Mouse (Mus musculus) gastrocnemius, adult 2 months (tissue): Measurements from ENCODE around the gene B430306N03Rik. TPM values are rescaled to one million over a fixed set of nuclear protein-coding genes. Genes with fewer than 3 reads are reported as not detected.
"Not testable (repeated sequence)": the region's sequence is repeated elsewhere in the genome, so short reads cannot be mapped to it uniquely, and the experiment has no call there.

ENCODE experiments used
- DNase-seq: peaks from one replicate; pipeline ENCODE4 v3.0.0; 2022
- H3K27ac ChIP-seq: fragments of 200-600 bp; 2 replicates; pipeline ENCODE4 v1.8.1; 2022; ENCODE audit warnings: mild to moderate bottlenecking
- H3K4me3 ChIP-seq: fragments of 200-600 bp; 2 replicates; pipeline ENCODE4 v1.8.1; 2022; ENCODE audit warnings: mild to moderate bottlenecking, moderate library complexity
- CTCF ChIP-seq: fragments of 200-600 bp; IDR thresholded peaks from 2 replicates; pipeline ENCODE4 v1.8.1; 2022; ENCODE audit warnings: antibody characterized with exemption, mild to moderate bottlenecking, moderate library complexity
- intact Hi-C: fragments of 180-260 bp; cut with DNase I; formaldehyde crosslinking; loops from one replicate; pipeline ENCODE4 v1.15.1; 2025
- total RNA-seq, 2 experiments: library from RNA; stranded (reverse); gene quantifications; 2 replicates each; pipeline ENCODE4 v1.2.3; 2021

B430306N03Rik gene
- total RNA-seq, 2 experiments from 2014 or later = not detected

DNA sequence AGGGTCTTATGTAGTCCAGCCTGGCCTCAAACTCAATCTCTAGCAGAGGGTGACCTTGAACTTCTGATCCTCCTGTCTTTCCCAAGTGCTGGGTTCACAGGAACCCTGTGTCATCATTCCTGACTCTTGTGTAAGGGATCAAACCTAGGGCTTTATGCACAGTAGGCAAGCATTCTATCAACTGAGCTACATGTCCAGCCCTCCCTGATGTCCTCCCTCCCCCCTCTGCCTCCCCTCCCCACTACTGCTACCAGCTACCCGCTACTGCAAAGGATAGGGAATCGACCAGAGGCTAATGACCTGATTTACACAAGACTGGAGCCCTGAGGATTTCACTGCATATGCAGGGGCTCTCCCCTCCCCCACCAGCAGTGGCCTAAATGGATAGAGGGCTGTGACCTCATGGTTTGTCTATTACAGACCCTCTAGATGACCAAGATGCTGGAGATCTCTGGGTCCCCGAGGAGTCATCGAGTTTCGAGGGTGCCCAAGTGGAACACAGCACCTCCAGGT lies 34.8 kb downstream of the B430306N03Rik start:
- intact Hi-C loops = no loop called here
- no peak overlapping the region for H3K4me3 ChIP-seq

DNA sequence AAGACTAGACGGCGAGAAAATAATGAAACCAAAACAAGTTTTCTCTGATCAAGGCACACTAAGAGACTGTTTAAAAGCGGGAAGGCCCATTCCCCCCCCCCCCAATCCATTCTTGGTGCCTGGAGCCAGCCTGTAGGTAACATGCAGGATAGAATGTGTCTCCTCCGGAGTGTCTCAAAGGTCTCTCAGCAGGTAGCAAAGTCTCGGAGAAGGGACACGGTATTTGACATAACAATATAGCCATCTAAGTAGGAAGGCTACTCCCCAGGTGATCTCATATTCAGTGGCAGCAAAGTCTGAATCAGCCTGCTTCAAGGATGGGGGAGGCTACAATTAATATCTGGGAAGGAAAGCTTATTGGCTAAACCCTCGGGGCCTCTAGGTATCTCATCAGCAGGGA lies 37.0 kb downstream of the B430306N03Rik start:
- H3K27ac ChIP-seq, H3K4me3 ChIP-seq, intact Hi-C loops, DNase-seq: not testable (repeated sequence)

More for the DNA sequence above, 34.8 kb downstream of the B430306N03Rik start:
- DNase-seq = no peak
- no peak overlapping the region for H3K27ac ChIP-seq
- no peak for TF ChIP-seq CTCF

DNA sequence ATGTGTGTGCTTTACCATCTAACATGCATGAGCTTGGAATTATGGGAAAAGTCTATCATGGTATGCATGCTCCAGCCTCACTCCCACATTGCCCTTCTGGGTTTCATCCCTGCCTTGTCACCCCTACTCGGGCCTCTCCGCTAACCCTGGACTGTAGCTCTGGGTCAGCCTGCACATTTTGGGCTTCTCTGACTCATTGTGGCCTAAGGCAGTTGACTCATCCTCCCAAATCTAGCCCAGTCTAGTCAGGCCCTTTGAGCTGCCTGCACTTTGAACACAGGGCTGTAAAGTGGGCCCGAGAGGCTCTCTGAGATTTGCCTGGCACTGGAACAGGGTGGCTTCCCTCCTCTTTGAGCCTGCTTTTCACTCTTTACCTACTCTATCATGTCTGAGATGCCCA lies 39.9 kb downstream of the B430306N03Rik start:
- no peak for DNase-seq
- TF ChIP-seq CTCF = no peak
- no peak overlapping the region for H3K4me3 ChIP-seq
- intact Hi-C loops = no loop called here
- no peak overlapping the region for H3K27ac ChIP-seq

DNA sequence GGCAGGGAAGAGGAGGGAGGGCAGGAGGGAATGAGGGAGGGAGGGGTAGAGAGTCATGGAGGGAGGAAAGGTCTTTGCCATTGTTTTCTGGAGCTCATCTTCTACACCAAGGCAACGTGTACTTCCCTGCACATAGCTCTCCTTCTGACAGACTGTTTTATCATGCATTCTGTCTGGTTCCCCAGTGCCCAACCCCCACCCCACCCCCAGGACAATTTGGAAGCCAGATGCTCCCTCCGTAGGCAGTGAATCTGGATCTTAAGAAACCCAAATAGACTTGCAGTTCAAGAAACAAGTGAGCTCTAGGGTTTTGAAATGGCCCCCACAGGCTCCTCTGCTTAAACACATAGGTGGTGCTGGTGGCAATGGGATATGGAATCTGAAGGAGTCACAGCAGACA lies 42.0 kb downstream of the B430306N03Rik start:
- Histone ChIP-seq H3K4me3 (no peak overlapping the region), H3K27ac (no peak overlapping the region)
- intact Hi-C loops = no loop called here
- DNase-seq = no peak
- no peak for TF ChIP-seq CTCF

DNA sequence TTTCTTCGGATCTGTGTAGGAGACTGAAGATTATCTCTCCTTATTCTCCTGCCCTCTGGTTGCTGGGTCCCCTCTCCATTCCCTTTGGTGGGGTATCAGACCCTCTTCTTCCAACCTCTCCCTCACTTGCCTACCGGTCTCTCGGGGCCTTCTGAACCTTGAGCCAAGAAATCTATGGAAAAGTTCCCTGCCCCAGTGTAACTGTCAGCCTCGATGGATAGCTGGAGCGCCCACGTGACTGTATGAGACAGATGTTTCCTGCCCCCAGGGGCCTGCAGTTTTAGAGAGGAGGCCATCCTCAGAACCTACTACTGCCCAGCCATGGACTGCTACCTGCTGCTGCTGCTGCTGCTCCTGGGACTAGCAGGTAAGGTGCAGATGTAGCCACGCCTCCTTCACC lies 43.7 kb downstream of the B430306N03Rik start, which contains the start of gene Treml1:
Gene Treml1, plus strand, starts transcription at position 301 of the 400 bp plus-strand sequence.
- intact Hi-C loops = no loop called here
- H3K27ac ChIP-seq = no peak within 1 kb of the TSS
- no peak for TF ChIP-seq CTCF
- H3K4me3 ChIP-seq = no peak within 1 kb of the TSS
- DNase-seq = no peak

DNA sequence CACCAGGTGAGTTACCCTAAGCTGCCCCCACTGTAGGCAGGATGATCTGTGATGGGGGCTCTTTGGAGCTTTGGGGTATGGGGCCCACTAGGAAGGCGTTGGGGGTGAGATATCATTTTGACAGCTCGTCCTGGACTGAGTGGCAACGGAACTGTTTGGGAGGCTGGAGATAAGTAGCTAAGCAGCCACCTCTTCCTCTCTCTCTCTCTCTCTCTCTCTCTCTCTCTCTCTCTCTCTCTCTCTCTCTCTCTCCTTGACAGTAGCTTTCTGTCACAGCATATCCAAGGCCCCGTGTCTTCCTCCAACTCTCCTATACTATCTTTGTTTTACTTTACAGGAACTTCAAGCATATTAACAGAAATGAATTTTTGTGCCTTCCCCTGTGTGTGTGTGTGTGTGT lies 44.5 kb downstream of the B430306N03Rik start:
- TF ChIP-seq CTCF = no peak

DNA sequence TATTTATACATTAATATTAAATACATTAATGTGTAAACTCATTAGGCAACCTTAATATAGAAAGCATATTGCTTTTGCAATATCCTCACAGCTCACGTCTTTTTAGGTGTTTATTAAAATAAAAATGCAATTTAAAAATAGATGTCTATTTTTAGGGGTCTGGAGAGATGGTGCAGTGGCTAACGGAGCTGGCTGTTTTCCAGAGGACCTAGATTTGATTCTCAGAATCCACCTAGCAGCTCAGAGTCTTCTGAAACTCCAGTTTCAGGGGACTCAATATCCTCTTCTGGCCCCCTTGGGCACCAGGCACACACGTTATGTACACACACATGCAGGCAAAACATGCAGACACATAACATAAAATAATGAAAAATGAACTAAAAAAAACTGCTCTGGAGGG lies 46.4 kb downstream of the B430306N03Rik start:
- TF ChIP-seq CTCF = no peak
- intact Hi-C loops = no loop called here
- H3K4me3 ChIP-seq = no peak overlapping the region
- no peak overlapping the region for H3K27ac ChIP-seq
- DNase-seq = peak; percentile 25

More for the DNA sequence above, 44.5 kb downstream of the B430306N03Rik start:
- DNase-seq = no peak
- no peak overlapping the region for H3K27ac ChIP-seq
- intact Hi-C loops = no loop called here
- H3K4me3 ChIP-seq = no peak overlapping the region

DNA sequence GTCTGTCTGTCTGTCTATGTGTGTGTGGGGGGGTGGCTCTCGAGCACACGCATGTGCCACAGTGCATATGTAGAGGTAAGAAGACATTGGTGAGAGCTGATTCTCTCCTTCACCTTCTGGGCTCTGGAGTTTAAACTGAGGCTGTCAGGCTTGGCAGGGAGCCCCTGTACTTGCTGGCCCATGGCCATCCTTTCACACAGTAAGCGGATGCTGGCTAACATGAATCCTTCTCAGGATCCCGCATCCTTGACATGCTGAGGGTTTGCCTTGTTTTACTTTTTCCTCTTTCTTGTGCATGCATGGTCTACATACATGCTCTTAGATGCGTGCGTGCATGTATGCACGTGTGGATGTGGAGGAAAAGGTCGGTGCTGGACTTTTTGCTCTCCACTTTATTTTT lies 47.0 kb downstream of the B430306N03Rik start:
- TF ChIP-seq CTCF = no peak
- no peak overlapping the region for H3K27ac ChIP-seq
- intact Hi-C loops = no loop called here
- H3K4me3 ChIP-seq = no peak overlapping the region
- DNase-seq = peak; percentile 66

DNA sequence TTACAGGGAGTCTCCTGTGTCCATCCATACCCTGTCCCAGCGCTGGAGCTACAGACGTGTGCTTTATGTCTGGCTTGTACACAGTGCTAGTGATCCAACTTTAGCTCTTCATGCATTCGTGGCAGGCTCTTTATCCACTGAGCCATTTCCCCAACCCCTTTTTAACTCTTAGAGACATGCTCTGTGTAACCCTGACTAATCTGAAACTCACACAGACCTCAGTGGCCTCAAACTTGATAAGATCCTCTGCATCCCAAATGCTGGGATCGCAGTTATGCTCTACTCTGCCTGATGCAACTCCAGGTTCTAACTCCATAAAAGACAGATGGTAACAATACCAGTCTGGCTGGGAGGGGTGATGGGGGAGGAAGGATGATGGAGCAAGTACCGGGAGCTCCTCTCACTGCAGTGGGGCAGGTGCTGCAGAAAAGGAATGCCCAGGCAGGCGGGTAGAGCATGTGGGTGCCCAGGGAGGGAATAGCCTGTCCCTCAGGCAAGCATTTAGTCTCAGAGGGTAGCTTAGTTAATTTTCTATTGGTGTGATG lies 47.6 kb downstream of the B430306N03Rik start:
- Histone ChIP-seq H3K4me3 (no peak overlapping the region), H3K27ac (no peak overlapping the region)
- TF ChIP-seq CTCF = no peak
- intact Hi-C loops = no loop called here
- DNase-seq = no peak

DNA sequence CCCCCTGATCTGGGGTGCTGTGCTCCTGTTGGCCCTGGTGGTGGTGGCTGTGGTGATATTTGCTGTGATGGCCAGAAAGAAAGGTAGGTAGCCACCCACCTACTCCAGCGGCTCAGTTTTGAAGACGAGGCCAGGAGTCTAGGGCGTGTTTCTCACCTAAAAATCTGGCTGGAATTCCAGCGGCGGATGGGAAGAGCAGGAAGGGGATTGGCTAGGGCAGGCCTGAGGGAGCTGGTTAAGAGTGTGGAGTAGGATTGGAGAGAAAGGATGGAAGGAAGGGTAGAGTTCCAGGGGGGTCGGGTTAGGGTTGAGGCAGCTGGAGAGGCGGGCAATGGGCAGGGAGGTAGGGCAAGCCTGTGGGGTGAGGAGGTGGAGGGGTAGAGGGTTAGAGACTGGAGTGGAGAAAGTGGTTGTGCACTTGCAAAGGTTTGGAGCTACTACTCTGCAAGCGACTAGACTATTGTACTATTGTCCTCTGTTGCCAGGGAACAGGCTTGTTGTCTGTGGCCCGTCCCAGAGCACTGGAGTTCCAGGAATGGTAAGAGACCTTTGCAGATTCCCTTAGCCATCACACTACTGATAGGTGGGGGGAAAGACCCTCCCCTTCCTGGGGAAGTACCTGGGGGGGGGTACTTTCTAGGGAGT lies 49.7 kb downstream of the B430306N03Rik start:
- no peak for DNase-seq
- no peak overlapping the region for H3K27ac ChIP-seq
- no peak overlapping the region for H3K4me3 ChIP-seq
- no peak for TF ChIP-seq CTCF
- intact Hi-C loops = no loop called here

DNA sequence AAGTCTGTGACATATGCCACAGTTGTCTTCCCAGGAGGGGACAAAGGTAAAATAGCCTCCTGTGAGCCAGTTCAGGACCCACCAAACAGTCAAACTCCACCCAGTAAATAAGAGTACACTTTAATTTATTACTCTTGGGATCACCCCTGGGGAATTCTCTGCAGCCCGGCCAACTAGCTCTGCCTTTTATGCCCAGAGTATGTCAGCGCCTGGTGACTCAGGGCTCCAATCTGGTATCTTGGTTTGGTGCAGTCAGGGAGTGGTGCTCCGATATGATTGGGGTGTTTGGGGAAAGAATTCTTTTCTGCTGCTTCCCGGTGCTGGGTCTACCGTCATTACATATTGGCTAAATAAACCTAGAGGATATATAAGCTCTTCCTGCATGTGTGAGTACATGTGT lies 50.9 kb downstream of the B430306N03Rik start:
- no peak for DNase-seq
- Histone ChIP-seq H3K4me3 (no peak overlapping the region), H3K27ac (no peak overlapping the region)
- intact Hi-C loops = no loop called here
- no peak for TF ChIP-seq CTCF

DNA sequence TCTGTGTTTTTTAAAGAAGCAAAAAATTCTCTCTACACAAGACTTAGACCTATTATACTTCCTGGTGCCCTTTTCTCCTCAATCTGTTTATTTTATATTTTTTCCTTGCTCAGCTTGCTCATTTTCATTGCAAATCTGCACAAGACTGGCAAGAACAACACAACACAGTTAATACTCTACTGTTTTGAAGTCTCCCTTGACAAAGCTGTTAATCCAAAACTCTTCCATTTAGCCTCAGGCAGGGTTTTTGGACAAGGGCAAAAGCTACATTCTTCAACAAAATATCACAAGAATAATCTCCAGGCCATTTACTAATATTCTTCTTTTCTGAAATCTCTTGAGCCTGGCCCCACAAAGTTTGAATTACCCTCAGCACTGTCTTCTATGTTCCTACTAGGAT lies 55.7 kb downstream of the B430306N03Rik start:
- intact Hi-C loops = no loop called here
- H3K27ac ChIP-seq = no peak overlapping the region
- DNase-seq = no peak
- H3K4me3 ChIP-seq = no peak overlapping the region
- no peak for TF ChIP-seq CTCF

DNA sequence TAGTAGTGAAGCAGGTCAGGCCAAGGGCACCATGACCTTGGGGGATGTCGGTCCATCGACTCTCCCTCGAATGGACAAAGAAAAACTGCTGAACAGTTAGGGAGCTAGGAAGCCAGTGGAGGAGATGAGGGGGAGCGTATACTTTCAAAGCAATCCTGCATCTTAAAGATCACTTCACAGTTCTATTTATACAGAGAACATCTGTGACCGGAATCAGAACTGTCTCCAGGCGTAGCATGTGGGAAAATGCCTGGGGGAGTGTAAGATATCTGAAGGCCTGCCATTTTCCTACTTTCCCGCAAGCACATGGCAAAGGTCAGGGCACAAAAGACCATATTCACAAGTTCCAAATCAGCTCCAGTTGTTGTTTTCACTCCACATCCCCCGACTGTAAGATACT lies 57.0 kb downstream of the B430306N03Rik start:
- DNase-seq = no peak
- TF ChIP-seq CTCF = no peak
- Histone ChIP-seq H3K27ac (no peak overlapping the region), H3K4me3 (no peak overlapping the region)
- intact Hi-C loops = no loop called here

DNA sequence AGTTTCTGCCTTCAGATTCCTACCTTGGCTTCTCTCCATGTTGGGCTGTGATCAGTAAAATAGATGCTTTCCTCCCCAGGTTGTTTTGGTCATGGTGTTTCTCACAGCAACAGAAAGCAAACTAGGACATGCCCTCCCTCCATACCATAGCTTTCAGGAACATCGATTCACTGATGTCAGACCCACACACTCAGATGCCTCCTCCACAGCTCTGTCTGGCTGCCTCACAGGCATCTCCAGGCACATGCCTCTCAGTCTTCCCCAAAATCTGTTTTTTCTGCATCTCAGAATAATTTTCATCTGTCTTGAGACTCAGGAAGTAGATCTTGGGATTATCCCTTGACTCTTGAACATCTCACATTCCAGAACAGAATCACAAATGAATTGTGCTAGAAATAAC lies 60.2 kb downstream of the B430306N03Rik start:
- Histone ChIP-seq H3K4me3 (no peak overlapping the region), H3K27ac (no peak overlapping the region)
- TF ChIP-seq CTCF = no peak
- DNase-seq = no peak
- intact Hi-C loops = no loop called here

Other genes with a start within 250 kb of the B430306N03Rik start
- not detected for gene 1700067P10Rik, start 226.8 kb upstream of the B430306N03Rik start, total RNA-seq
- gene 9830107B12Rik, start 169.9 kb upstream of the B430306N03Rik start, total RNA-seq = under 1 TPM in 1 of 2 experiments, not detected in 1; 0.13 TPM
- not detected for gene A530064D06Rik, start 148.9 kb upstream of the B430306N03Rik start, total RNA-seq
- not detected for gene Trem1, start 83.4 kb upstream of the B430306N03Rik start, total RNA-seq
- not detected for gene Trem3, start 68.4 kb upstream of the B430306N03Rik start, total RNA-seq
- not detected for gene Treml4, start 51.8 kb upstream of the B430306N03Rik start, total RNA-seq
- gene Treml2, start 16.6 kb upstream of the B430306N03Rik start, total RNA-seq = not detected
- gene Trem2, start 30.3 kb downstream of the B430306N03Rik start, total RNA-seq = under 1 TPM in 1 of 2 experiments, not detected in 1; 0.15 TPM
- not detected for gene Treml1, start 43.8 kb downstream of the B430306N03Rik start, total RNA-seq
- 1 to 10 TPM; 6.1 to 9.4 TPM for gene Nfya, start 93.8 kb downstream of the B430306N03Rik start, total RNA-seq
- gene Oard1, start 93.9 kb downstream of the B430306N03Rik start, total RNA-seq = 10 to 100 TPM; 11.1 to 12.4 TPM
- gene Apobec2, start 116.8 kb downstream of the B430306N03Rik start, total RNA-seq = 100 to 1,000 TPM; 439 to 602 TPM
- gene Tspo2, start 135.4 kb downstream of the B430306N03Rik start, total RNA-seq = not detected
- gene Unc5cl, start 138.8 kb downstream of the B430306N03Rik start, total RNA-seq = not detected